Mouse (Mus musculus) testis, adult 2 months (tissue): ENCODE measurements at regions not wholly inside any gene's neighbourhood (a gene's known extent, or its start where the extent isn't known, plus 50 kb on each side); places are given as distances from the start of the nearest gene placed in this dataset.

Source experiments
- CTCF ChIP-seq: fragments of 200-500 bp; IDR thresholded peaks from 2 replicates; pipeline ENCODE4 v1.5.1; 2012; ENCODE audit warnings: low read depth, mild to moderate bottlenecking, inconsistent platforms, low read length, moderate library complexity; ENCODE audit not compliant: control insufficient read depth, insufficient read depth, insufficient replicate concordance
- POLR2A ChIP-seq: fragments of 200-500 bp; IDR thresholded peaks from 2 replicates; pipeline ENCODE4 v1.6.1; 2012; ENCODE audit warnings: low read depth, mild to moderate bottlenecking, inconsistent platforms, low read length, moderate library complexity; ENCODE audit not compliant: control insufficient read depth

DNA sequence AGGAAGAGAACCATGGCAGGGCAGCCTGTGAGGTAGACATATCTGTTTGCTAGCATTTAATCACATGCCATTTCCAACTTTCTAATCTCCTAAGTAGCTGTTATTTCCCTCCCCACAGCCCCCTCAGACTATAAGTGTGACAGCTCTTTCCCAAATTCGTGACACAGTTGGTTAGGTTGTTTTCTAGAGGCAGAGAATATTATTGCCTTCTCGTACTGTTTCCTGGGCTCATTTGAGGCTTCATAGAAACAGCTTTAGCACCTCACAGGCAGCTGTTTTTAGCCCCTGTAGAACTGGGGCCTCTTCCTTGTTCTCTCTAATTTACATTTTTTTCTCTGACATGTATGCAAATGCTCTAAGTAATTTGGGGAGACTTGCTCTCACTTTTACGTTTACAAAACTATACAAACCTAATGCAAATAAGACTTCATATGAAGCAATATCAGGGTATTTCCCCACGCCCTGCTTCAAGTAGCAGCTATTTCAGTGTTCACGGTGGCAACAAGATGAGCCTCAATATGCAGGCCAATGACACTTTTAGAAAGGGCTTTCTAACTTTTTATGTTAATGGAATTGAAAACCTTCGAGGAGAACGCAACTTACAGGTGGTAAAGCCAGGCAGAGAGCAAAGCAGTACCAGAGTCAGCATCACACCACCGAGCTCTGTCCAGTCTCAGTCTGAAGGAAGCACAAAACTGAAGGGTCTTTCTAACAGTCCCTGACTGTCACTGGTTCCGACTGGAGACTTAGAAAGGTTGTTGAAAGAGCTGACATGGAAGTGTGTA lies 79.4 kb downstream of the Fam43a start:
- no peak for TF ChIP-seq CTCF
- TF ChIP-seq POLR2A = no peak
